Mouse (Mus musculus) limb, embryonic 10.5 days (tissue): ENCODE data around the gene Dapk1. TPM values are rescaled to one million over a fixed set of nuclear protein-coding genes. Genes with fewer than 3 reads are reported as not detected.

Source experiments
- DNase-seq: peaks from one replicate; pipeline ENCODE4 v3.0.0-alpha.2; 2017; ENCODE audit warnings: low spot score
- H3K27ac ChIP-seq: fragments of 300-500 bp; sonication (generic); 2 replicates; pipeline ENCODE4 v1.5.1; 2016; ENCODE audit warnings: mild to moderate bottlenecking
- H3K27me3 ChIP-seq: fragments of 300-500 bp; sonication (generic); 2 replicates; pipeline ENCODE4 v1.6.1; 2016; ENCODE audit warnings: low read depth, mild to moderate bottlenecking; ENCODE audit not compliant: poor library complexity, severe bottlenecking
- H3K36me3 ChIP-seq: fragments of 300-500 bp; sonication (generic); 2 replicates; pipeline ENCODE4 v1.6.1; 2016; ENCODE audit warnings: mild to moderate bottlenecking, moderate library complexity
- H3K4me1 ChIP-seq: fragments of 300-500 bp; sonication (generic); 2 replicates; pipeline ENCODE4 v1.6.1; 2016
- H3K4me3 ChIP-seq: fragments of 300-500 bp; sonication (generic); 2 replicates; pipeline ENCODE4 v1.5.1; 2016; ENCODE audit warnings: mild to moderate bottlenecking, moderate library complexity
- H3K9me3 ChIP-seq: fragments of 300-500 bp; sonication (generic); replicated peaks from 2 replicates; pipeline ENCODE4 v1.6.1; 2016; ENCODE audit warnings: mild to moderate bottlenecking
- WGBS: fragments of 180-500 bp; shearing (Covaris S2); methylation state at CpG from one replicate; pipeline ENCODE4 v1.1.7; 2016; 5-methylcytosine and 5-hydroxymethylcytosine counted together
- polyA plus RNA-seq: library from polyadenylated mRNA; unstranded; fragments of >200 nt; fragmentation: Nextera tagmentation; extraction: Ambion mirVana; gene quantifications from 2 replicates; pipeline ENCODE4 v1.2.1, GENCODE M21; 2016

The Dapk1 gene
- polyA plus RNA-seq, 1 experiment from 2014 or later = 18.5 TPM

GRCm38 (mm10) chr13:60672882-60673675 is 71.3 kb downstream of the Dapk1 start:
- WGBS = 94% methylated on average over 11 of the region's 11 CpGs
- H3K9me3 ChIP-seq = no peaks in the 10 kb centered on the region
- DNase-seq = no peak
- H3K36me3 ChIP-seq = no peaks in the 10 kb centered on the region
- H3K27ac ChIP-seq = no peak overlapping the region
- H3K4me3 ChIP-seq = no peak overlapping the region
- no peaks in the 10 kb centered on the region for H3K27me3 ChIP-seq
- peaks cover 42% of the 10 kb centered on the region for H3K4me1 ChIP-seq

- H3K27ac ChIP-seq = peak overlapping the region; percentile 76
- no peaks in the 10 kb centered on the region for H3K9me3 ChIP-seq
- no peaks in the 10 kb centered on the region for H3K36me3 ChIP-seq
- H3K4me1 ChIP-seq = peaks cover 42% of the 10 kb centered on the region
- no peak overlapping the region for H3K4me3 ChIP-seq
- 18% methylated on average over 2 of the region's 2 CpGs for WGBS
- H3K27me3 ChIP-seq = no peaks in the 10 kb centered on the region
- DNase-seq = no peak
These were observed 72.6 kb downstream of the Dapk1 start for GRCm38 (mm10) chr13:60674301-60674700.

DNA sequence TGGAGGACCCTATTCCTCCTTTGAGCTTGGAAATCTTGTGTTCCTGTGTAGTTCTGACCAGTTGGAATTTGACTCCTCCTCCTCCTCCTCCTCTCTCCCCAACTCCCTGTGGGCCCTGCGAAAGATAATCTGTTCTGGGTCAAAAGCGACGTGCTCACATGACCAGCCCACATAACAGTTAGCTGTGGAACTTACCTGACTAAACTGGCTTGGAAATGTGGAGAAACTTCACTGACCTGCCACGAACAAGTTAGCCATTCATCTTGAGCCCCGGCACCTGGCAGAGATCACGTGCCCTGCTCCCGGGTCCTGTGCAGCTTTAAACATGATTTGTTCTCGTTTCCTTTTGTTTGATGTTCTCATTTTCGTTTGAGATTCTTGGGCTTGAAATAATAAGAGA is 73.2 kb downstream of the Dapk1 start:
- Histone ChIP-seq H3K36me3 (no peaks in the 10 kb centered on the region), H3K9me3 (no peaks in the 10 kb centered on the region), H3K4me1 (peaks cover 40% of the 10 kb centered on the region), H3K27ac (peak overlapping the region; percentile 76), H3K4me3 (peak overlapping the region; percentile 15), H3K27me3 (no peaks in the 10 kb centered on the region)
- WGBS = 21% methylated on average over 9 of the region's 9 CpGs
- DNase-seq = peak; percentile 65

DNA sequence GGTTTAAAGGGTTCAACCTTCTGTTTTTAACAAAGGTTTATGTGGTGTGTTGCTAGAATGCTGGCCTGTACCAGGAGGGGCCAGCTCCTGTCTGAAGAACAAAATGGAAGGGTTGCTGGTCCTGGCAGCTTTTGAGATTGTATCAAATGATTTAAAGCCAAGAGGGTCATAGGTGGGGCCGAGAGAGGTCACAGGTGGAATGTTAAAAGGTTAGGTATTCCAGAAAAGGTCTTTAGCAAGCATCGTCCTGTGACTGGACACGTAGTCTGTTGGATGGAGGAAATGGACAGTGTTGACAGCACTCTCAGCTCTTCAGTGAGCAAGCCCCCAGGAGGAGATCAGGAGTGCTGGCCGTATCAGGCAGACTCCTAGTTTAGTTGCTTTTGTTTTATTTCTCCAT is 73.7 kb downstream of the Dapk1 start:
- no peaks in the 10 kb centered on the region for H3K27me3 ChIP-seq
- 32% methylated on average over 4 of the region's 4 CpGs for WGBS
- H3K9me3 ChIP-seq = no peaks in the 10 kb centered on the region
- H3K36me3 ChIP-seq = no peaks in the 10 kb centered on the region
- DNase-seq = no peak
- H3K27ac ChIP-seq = peak overlapping the region; percentile 76
- H3K4me3 ChIP-seq = peak overlapping the region; percentile 15; the same call in 1 of the 2 replicates
- peaks cover 35% of the 10 kb centered on the region for H3K4me1 ChIP-seq

DNA sequence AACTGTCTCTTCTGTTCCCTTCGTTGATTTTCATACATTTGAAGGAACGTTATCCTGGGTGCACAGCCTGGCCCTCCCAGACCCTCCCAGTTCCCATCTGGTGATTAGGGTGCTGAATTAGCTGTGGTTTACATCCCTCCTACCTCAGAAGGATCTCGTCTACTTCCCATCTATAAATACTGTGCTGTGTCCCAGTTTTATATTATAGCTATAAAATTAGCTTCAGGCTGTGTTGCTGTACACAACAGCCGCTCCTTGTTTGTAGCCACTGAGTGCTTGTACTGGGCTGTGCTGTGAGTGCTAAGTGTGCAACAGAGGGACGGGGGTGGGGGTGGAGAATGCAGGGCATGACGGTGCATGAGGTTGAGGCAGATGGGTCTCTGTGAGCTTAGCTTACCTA is 77.2 kb downstream of the Dapk1 start:
- no peak for DNase-seq
- H3K27ac ChIP-seq = no peak overlapping the region
- H3K36me3 ChIP-seq = no peaks in the 10 kb centered on the region
- peaks cover 27% of the 10 kb centered on the region for H3K4me1 ChIP-seq
- no peak overlapping the region for H3K4me3 ChIP-seq
- no peaks in the 10 kb centered on the region for H3K9me3 ChIP-seq
- H3K27me3 ChIP-seq = no peaks in the 10 kb centered on the region
- 72% methylated on average over 6 of the region's 6 CpGs for WGBS

DNA sequence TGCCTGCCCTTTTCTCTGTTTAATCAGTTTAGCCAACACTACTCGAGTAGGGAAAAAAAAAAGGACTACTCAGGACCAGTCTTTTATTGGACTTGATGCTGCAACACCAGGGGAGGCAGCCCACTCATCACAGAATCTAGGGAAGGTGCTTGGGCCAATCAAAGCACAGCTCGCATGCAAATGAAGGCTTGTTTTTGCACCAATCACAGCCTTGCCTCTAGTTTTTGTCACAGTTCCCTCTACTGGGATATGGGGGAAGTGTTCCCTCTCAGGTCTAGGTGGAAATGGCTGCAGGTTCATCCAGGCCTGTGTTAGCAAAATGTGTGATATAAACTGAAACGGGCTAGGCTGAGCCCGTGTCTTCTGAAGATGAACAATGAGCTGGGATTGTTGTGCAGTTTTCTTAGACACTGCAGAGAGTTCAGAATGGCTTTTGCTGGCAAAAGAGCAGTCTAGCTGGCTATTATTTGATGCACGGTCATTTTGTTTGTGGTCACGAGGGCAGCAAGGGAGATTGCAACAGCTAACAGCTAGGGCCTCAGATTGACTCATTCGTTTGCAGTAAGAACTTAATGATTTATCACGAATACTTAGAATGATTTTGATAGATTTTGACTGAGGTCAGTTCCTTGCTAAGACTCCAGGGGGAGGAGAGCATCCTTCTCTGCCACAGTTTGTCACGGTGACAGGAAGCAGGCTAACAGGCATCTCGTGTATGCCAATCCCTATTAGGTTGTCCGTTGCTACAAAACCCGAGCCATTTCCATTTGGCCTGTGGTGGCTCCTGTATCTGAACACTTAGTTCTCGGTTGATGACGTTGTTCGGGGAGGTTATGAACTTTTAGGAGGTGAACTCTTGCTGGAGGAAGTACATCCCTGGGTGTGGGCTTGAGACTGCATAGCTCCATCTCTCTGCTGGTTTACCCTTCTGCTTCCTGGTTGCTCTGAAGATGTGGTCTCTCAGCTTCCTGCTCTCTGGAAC is 81.3 kb downstream of the Dapk1 start:
- Histone ChIP-seq H3K9me3 (no peaks in the 10 kb centered on the region), H3K27me3 (no peaks in the 10 kb centered on the region), H3K4me3 (no peak overlapping the region), H3K36me3 (no peaks in the 10 kb centered on the region), H3K27ac (no peak overlapping the region), H3K4me1 (peaks cover 35% of the 10 kb centered on the region)
- no peak for DNase-seq
- 85% methylated on average over 15 of the region's 15 CpGs for WGBS

DNA sequence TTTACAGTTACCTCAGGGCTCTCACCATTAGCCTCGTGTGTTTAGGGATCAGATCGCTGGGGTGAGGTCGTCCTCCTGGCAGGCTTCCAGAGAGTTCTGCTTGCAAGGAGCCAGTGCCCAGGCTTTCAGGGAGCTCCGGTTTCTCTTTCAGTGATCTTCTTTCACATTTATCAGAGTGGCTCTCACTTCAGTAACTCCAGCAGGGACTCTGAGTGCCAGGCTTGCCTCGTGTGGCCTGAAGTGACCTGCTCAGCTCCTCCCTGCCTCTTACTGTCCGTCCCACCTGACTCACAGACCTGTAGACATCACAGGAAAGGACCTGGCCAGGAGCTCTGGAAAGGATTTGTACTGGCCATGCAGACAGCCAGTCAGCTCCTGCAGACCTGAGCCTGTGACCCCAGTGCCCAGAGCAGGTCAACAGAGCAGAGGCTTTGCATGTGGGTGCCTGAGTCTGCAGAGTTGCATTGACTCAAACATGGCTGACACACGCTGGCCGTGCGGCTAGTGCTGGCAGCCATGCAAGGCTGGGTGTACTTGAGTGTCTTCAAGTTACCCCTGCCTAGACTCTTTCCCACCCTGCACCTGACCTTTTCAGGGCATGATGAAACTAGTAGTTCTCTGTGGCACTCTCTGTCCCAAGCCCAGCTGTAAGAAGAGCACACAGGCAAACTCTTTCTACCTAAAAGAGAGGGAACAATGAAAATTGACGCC is 82.5 kb downstream of the Dapk1 start:
- Histone ChIP-seq H3K4me3 (no peak overlapping the region), H3K4me1 (peaks cover 47% of the 10 kb centered on the region), H3K27me3 (no peaks in the 10 kb centered on the region), H3K36me3 (no peaks in the 10 kb centered on the region), H3K9me3 (no peaks in the 10 kb centered on the region), H3K27ac (peak overlapping the region; percentile 27; the same call in 1 of the 2 replicates)
- WGBS = 70% methylated on average over 10 of the region's 10 CpGs
- DNase-seq = no peak

DNA sequence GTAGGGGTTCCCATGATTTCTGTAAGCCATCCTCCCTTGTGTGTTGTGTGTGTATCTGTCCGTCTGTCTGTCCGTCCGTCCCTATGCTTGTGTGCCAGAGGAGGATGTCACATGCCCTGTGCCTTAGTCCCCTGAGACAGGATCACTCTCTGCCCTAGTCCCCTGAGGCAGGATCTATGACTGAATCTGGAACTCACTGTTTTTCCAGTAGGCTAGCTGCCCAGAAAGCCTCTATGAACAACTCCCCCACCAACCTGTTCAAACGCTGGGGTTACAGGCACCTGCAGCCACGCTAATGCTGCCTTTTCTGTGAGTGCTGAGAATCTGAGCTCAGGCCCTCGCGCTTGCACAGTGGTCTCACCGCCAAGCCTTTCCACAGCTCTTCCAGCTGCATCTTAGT is 83.1 kb downstream of the Dapk1 start:
- WGBS = 83% methylated on average over 8 of the region's 8 CpGs
- DNase-seq = no peak
- H3K4me3 ChIP-seq = no peak overlapping the region
- H3K27me3 ChIP-seq = no peaks in the 10 kb centered on the region
- H3K27ac ChIP-seq = no peak overlapping the region
- peaks cover 51% of the 10 kb centered on the region for H3K4me1 ChIP-seq
- no peaks in the 10 kb centered on the region for H3K9me3 ChIP-seq
- H3K36me3 ChIP-seq = no peaks in the 10 kb centered on the region

GRCm38 (mm10) chr13:60685216-60685615 is 83.5 kb downstream of the Dapk1 start:
- Histone ChIP-seq H3K27ac (no peak overlapping the region), H3K27me3 (no peaks in the 10 kb centered on the region)
- DNase-seq = no peak

DNA sequence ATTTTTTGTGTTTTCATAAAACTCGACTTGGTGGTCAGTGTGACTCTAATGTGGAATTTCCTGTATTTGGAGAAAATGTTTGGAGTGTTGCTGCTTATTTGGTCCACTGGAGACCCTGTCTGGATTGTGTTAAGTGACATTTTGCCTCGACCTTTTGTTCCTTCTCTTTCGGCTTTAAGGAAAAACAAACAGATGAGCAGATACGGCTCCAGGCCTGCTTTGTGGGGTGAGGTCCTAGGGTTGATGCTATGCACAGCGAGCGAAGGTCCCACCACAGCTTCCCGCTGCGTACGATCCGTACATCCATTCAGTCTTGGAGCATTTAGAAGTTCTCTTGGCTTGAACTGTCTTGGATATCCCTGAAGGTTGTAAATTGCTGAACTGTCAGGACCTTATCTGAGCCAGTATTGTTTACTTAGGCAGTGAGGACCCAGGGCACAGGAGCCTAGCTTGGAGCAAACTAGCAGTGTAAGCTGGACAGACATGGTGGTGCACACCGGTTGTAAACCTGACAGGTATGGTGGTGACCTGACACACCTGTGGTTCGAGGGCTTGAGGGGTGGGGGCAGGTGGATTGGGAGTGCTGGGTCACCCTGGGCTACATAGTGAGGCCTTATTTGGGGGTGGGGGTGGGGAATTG is 84.4 kb downstream of the Dapk1 start:
- no peak for DNase-seq
- no peak overlapping the region for H3K4me3 ChIP-seq
- no peaks in the 10 kb centered on the region for H3K36me3 ChIP-seq
- 36% methylated on average over 12 of the region's 12 CpGs for WGBS
- no peaks in the 10 kb centered on the region for H3K9me3 ChIP-seq
- peak overlapping the region; percentile 14; the same call in 1 of the 2 replicates for H3K27ac ChIP-seq
- peaks cover 53% of the 10 kb centered on the region for H3K4me1 ChIP-seq
- H3K27me3 ChIP-seq = no peaks in the 10 kb centered on the region

More at GRCm38 (mm10) chr13:60685216-60685615, 83.5 kb downstream of the Dapk1 start:
- Histone ChIP-seq H3K4me1 (peaks cover 51% of the 10 kb centered on the region), H3K36me3 (no peaks in the 10 kb centered on the region), H3K9me3 (no peaks in the 10 kb centered on the region), H3K4me3 (no peak overlapping the region)
- 87% methylated on average over 6 of the region's 6 CpGs for WGBS

DNA sequence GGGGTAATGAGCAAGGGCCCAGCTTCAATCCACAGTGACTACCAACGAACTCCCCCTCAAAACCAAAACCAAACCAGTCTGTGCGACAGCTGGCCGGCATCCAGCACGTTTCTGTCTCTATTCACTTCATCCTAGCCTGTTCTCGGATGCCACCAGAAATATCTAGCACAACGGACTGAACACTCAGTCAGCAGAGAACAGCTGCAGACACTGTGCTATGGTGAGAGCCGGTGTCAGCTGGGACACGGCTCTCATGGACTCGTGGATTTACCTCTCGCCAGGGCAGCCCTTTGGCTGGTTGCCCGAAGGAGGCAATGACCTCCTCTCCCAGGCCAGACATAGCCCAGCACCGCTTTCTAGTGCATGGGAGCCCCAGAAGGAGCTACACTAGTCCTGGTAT is 85.2 kb downstream of the Dapk1 start:
- 86% methylated on average over 12 of the region's 12 CpGs for WGBS
- peaks cover 5% of the 10 kb centered on the region; the same call in 1 of the 2 replicates for H3K36me3 ChIP-seq
- no peaks in the 10 kb centered on the region for H3K9me3 ChIP-seq
- DNase-seq = no peak
- peaks cover 53% of the 10 kb centered on the region for H3K4me1 ChIP-seq
- no peak overlapping the region for H3K4me3 ChIP-seq
- H3K27ac ChIP-seq = peak overlapping the region; percentile 27; the same call in 1 of the 2 replicates
- no peaks in the 10 kb centered on the region for H3K27me3 ChIP-seq

- H3K27ac ChIP-seq = peak overlapping the region; percentile 31; the same call in 1 of the 2 replicates
- H3K27me3 ChIP-seq = no peaks in the 10 kb centered on the region
- no peak for DNase-seq
- no peak overlapping the region for H3K4me3 ChIP-seq
- H3K36me3 ChIP-seq = peaks cover 5% of the 10 kb centered on the region; the same call in 1 of the 2 replicates
- 95% methylated on average over 4 of the region's 4 CpGs for WGBS
- no peaks in the 10 kb centered on the region for H3K9me3 ChIP-seq
- H3K4me1 ChIP-seq = peaks cover 53% of the 10 kb centered on the region
These were observed 85.7 kb downstream of the Dapk1 start for GRCm38 (mm10) chr13:60687462-60687861.
